Mouse (Mus musculus): ENCODE data around the gene Arhgap20. TPM values are rescaled to one million over a fixed set of nuclear protein-coding genes. Genes with fewer than 3 reads are reported as not detected.
A peak's percentile ranks its signal among the peaks of the same experiment; 100 is the strongest.

Arhgap20 gene
- polyA plus RNA-seq, 1 experiment: 0.19 TPM

DNA sequence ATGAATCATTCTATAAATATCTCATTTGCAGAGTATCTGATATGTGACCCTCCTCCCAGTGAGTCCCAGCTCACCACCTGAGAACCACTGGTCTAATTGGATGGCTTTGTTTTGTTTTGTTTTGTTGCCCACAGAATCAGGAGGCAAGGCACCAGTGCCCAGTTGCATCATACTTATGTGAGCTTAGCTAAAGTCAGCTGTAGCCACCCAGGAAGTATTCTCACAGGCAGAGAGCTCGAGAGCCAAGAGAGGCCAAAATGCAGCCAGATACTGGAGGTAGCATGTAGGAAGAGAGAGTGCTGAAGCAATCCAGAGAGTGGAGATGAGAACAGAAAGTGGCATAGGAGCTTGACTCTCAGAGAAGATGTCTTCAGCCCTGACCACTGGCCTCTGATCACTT is 23.3 kb downstream of the Arhgap20 start:
- WGBS: 49% methylated on average over 1 of the region's 1 CpGs
- DNase-seq (ENCODE audit: low read depth, low spot score): no peak

DNA sequence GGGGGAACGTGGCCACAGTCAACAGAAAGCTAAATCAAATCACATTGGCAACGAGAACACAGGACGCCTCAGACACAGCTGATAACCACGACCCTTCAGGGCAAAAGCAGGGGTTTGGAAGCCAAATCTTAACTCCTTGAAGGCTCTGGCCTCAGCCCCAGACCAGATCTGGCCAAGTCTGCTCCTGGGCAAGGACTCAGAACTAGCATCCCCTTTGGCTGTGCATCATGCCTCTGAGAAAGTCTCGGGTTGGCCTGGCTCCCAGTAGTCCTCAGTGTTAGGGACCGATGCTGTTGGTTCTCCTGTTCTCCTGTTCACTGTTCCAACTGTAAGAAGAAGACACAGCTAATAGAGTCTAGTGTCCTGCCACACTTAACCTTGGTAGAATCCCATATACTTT is 30.1 kb downstream of the Arhgap20 start:
- DNase-seq (ENCODE audit: low read depth, low spot score): no peak
- WGBS: 72% methylated on average over 6 of the region's 6 CpGs

DNA sequence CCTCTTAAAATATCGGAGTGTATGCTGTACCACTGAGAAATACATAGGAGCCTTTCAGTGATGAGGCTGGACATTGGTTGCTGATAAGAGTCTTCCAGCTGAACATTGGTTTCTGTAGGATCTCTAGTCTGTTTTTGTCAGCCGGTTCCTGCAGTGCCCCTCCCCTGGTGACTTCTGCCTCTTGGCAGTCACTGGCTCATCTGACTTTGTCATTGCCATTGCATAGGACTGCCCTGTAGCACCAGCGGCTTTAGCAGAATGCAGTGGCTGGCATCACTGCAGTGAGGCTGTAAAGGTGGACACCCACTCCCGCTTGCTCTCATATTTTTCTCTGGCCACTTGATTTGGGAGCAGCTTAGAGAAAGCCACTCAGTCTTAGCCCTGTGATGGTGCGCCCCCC is 33.1 kb downstream of the Arhgap20 start:
- no peak for DNase-seq (ENCODE audit: low read depth, low spot score)
- WGBS: 90% methylated on average over 5 of the region's 5 CpGs

DNA sequence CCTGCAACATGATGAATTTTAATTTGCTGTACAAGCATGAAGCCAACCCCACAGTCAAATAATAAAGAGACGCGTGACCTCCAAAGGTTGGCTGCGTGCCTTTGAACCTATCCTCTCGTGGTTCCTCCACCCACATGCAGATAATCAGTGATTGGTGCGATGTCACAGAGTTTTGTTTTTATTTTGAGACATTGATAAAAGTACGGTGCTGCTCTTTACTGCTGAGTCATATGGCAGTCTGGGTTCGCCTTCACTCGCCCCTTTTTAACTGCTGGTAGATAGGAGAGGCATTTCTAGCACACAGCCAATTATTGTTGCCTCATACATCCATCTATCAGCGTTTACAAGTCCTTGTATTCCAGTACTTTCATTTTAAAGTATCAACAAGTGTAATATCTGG is 34.0 kb downstream of the Arhgap20 start:
- DNase-seq (ENCODE audit: low read depth, low spot score): no peak
- 66% methylated on average over 9 of the region's 9 CpGs for WGBS

DNA sequence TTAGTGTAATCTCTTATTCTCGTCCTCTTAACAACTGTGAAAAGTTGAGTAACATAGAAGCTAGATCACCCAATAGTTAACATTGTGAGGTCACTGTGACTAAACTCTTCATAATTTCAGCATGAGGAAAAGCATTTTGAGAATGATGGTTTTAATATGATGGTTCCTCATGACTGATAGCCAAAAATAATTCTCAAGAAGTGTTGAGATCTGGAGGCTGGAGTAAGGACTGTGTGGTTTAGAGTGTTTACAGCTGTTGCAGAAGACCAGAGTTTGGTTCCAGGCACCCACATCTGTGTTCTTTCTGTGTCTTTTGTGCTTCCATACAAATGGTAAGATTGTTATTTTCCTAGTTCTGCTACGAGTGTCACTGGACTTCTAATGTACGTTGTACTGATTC is 42.1 kb downstream of the Arhgap20 start:
- WGBS: 73% methylated on average over 3 of the region's 3 CpGs
- no peak for DNase-seq (ENCODE audit: low read depth, low spot score)

DNA sequence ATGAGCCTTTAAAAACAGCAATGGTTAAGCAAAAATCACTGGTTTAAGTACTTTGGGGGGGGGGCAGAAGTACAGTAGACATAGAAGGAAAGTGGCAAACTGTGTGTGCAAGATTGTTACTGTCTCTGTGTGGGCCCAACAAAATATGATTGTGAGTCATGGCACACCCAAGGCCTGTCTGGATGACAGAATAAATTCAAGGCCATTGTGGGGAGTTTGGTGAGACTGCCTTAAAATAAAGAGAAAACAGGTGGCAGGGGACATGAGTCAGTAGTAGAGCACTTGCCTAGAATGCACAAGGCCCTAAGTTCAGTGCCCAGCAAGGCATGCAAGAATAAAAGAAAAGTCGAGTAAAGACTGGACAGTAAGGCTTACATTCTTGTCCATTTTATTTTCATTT is 47.8 kb downstream of the Arhgap20 start:
- WGBS: 91% methylated on average over 1 of the region's 1 CpGs

DNA sequence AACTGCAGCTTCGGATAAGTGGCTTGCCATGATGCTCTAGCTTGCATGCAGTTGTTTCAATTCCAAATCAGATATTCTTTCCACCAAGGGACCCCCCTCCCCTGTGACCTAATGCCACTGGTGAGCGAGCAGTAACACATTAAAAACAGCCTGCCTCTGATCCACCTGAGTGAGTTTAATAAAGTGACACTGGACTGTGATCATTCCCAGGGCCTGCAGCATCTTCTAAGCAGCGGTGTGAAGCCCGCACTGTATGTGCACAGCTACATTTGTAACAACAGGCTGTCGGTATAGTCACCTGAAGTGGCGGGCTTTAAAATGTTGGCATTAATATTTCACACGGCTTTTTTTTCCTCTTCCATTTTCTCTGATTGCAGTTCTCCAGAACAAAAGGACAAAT is 59.4 kb downstream of the Arhgap20 start:
- 93% methylated on average over 7 of the region's 7 CpGs for WGBS
- no peak for DNase-seq (ENCODE audit: low read depth, low spot score)

More for the DNA sequence above, 47.8 kb downstream of the Arhgap20 start:
- no peak for DNase-seq (ENCODE audit: low read depth, low spot score)

DNA sequence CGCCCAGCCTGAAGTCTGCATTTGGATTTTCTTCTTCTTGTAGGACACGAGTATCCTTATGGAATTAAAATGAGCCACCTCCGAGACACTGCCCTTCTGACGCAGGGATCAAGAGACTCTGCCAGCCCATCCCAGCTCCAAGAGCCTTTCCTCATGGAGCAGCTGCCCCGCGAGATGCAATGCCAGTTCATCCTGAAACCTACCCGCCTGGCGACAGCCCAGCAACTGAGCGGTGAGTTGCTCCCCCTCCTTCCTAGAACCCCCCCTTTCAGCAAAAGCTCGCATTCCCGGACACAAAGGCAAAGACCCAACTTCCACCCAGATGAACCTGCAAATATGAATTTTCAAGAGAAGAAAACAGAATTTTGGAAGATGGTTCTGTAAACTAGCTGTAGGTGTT is 66.5 kb downstream of the Arhgap20 start:
- WGBS: 95% methylated on average over 11 of the region's 11 CpGs
- no peak for DNase-seq (ENCODE audit: low read depth, low spot score)

DNA sequence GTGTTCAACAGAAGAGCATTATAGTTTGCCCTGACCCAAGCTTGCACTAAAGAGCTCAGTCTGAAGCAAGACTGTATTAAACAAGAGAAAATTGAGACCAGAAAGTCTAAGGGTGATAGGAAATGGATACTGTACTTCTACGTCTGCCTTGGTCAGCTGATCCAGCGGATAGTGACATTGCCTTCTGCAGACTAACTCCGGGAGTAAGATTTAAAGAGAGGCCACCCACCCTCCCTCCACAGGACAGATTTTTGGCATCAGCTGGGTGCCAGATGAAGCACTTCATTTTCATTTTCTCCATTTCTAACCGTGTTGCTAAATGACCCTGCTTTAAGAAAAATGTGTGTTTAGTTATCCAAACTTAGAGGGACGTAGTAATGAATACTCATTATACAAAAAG is 67.2 kb downstream of the Arhgap20 start:
- no peak for DNase-seq (ENCODE audit: low read depth, low spot score)
- WGBS: 72% methylated on average over 5 of the region's 5 CpGs

DNA sequence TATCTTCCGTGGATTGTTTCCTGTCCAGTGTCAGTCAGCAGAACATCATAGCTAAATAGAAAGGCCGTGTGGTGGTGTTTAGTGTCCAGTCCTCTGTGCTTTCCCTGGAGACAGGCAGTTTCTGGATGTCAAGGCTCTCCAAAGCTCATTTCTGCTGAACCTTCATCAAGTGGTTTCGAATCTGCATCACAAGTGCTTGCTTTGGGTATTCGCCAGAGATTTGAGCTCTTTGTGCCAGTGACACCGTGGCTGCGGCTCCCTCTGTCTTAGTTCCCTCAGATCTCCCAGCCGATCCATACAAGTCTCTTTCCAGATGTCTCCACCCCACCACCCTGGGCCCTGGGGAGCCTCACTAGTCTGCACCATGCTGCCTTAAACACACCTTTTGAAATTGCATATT is 72.6 kb downstream of the Arhgap20 start:
- DNase-seq (ENCODE audit: low read depth, low spot score): no peak
- WGBS: 83% methylated on average over 7 of the region's 7 CpGs

DNA sequence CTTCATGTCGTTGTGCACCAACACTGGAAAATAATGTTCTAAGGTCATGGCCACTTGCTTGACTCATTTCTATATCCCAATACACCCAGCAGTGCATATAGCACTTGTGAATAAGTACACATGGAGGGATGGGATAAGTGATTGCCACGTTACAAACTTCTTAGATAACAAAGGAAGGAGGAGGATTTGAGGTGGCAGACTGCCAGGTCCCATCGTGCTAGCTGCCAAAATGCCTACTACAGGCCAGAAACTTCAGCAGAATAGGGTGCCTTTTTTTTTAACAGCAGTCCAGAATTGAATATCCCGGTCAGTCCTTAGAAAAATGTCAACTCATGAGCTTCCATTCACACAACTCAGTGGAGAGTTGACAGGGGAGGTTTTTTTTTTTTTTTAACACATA is 78.1 kb downstream of the Arhgap20 start:
- WGBS: 37% methylated on average over 4 of the region's 4 CpGs

DNA sequence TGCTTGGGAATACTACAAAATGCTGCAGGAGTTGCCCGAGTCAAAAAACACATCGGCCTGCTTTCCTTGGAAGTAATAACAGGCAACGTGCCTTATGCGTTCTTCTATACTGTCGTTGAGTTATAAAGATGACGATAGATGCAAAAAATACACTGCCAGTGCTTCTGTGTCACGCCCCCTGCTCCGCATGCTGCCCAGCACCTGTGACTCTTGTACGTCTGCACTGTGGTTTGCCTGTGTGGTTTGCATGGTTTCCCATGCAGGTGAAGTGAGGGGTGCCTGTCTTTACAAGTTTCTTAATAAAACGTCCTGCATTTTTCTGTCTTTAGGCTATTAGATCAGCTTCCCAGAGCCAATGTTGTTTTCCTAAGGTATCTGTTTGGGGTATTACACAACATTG is 80.7 kb downstream of the Arhgap20 start:
- WGBS: 91% methylated on average over 10 of the region's 10 CpGs
- no peak for DNase-seq (ENCODE audit: low read depth, low spot score)

More for the DNA sequence above, 78.1 kb downstream of the Arhgap20 start:
- DNase-seq (ENCODE audit: low read depth, low spot score): no peak

DNA sequence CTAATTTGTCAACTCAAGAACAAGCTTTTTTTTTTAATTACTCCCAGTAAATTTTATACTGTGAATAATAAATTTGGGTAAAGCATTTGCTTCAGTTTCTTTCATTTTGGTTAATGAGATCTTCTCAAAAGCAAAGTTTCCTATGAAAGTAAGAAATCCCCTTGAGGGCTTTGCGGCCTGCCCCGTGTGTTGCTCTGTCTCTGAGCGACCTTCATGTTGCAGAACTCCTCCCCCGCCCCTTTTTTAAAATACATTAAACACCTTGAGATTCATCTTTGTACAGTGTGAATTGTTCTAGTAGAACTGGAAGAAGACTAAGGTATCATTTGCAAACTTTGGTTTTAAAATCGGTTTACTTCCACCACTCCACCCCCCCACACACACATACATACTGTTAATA is 88.6 kb downstream of the Arhgap20 start:
- no peak for DNase-seq (ENCODE audit: low read depth, low spot score)
- WGBS: 92% methylated on average over 5 of the region's 5 CpGs

DNA sequence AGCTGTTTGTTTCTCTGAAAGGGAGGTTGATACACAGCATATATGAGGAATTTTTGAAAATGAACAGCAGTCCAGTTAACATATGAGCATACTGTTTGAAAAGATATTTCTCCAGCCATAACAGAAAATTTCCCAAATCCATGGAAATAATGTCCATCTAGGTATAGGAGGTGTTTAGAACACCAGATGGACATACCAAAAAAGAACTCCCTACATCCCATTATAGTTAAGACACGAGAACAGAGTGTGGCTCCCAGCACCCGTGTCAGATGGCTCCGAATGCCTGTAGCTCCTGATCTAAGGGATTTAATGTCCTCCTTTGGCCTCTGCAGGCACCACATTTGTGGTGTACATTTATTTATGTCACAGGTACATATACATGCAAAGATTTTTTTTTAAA is 99.1 kb downstream of the Arhgap20 start:
- no peak for DNase-seq (ENCODE audit: low read depth, low spot score)
- 91% methylated on average over 3 of the region's 3 CpGs for WGBS

DNA sequence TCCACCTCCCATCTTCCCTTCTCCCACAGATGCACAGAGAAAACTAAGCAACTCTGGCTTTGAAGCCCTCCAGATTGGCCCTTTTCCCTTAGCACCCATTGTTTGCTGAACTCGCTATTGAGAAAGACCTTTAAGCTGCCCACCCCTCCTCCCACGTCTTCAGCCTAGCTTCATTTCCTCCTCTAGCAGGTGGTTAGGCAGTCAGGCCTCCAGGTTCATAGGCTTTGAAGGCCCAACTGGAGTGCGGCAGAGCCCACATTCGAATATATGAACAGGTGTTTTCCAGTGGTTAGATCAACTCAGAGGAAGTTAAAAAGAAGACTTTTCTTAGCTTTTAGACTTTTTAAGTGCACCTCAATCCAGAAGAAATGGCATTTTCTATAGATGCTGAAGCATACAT is 101.5 kb downstream of the Arhgap20 start:
- DNase-seq (ENCODE audit: low read depth, low spot score): no peak
- WGBS: 50% methylated on average over 4 of the region's 4 CpGs

DNA sequence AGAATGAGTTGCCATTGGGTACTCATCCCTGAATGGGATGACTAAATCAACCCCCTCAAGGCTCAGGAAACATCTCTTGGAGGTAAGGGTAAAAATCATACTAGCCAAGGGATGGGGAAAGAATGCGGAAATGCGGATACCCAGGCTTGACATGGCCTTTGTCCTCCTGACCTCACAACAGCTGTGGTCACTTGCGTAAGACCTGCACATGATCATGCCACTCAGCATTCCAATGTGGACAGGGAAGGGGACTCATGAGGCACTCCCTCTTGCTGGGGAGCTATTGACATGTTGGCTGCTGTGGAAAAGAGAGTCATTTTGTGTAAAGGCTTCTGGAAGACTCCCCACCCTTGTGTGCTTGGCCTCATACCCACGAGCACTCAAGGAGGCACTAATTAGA is 103.9 kb downstream of the Arhgap20 start:
- DNase-seq (ENCODE audit: low read depth, low spot score): no peak
- WGBS: 86% methylated on average over 4 of the region's 4 CpGs

DNA sequence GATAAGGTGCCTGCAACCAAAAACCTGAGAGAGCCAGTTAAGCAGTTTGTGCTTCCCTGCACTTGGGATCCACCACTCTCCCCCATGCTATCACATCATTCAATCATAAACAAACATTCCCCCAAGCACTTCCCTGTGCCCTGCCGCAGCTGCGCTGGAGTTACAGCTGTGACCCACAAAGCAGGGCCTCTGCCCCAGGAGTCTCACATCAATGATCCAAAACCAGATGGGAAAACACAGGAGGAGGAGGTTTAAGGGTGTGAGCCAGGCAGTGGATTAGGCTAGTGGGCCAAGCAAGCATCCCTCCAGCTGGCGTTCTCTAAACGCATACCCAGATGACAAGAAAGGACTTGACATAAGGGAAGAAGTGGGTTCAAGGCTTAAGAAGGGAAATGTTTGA is 109.2 kb downstream of the Arhgap20 start:
- 32% methylated on average over 4 of the region's 4 CpGs for WGBS
- DNase-seq (ENCODE audit: low read depth, low spot score): no peak

DNA sequence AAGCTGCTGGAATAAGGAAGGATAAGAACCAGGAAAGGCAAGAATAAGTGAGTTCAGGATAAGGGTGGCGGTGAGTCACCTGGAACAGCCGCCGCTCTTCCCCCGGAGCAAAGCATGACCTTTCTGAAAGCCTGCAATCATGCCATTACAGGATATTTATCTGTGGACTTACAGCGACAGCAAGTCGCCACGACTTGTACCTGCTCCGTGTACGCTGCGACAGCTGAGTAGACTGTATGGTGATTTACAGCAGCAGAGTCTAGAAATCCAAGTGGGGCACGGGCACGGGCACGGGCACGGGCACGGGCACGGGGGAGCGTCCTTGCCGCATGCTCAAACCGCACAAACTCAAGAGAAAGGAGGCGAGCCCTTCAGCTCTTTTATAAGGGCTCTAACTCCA is 110.4 kb downstream of the Arhgap20 start:
- peak; percentile 14 for DNase-seq (ENCODE audit: low read depth, low spot score)
- 34% methylated on average over 20 of the region's 20 CpGs for WGBS

DNA sequence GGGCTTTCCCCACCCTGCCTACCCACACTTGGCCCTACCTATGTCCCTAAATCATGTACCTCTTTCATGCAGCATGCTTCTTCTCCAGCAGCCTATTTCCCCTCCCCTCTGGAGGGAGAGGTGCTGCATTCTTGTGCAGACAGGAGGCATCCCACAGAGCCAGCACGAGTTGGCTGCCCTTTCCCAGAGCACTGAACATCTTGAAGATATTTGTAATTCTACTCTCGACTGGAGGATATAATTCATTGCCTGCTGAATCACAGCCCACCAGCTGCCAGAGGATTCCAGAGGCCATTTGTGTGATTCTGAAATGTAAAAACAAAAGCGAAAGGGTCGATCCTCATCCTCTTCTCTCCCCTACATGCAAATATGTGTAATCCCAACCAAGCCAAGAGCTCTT is 116.2 kb downstream of the Arhgap20 start:
- WGBS: 50% methylated on average over 4 of the region's 4 CpGs
- no peak for DNase-seq (ENCODE audit: low read depth, low spot score)

DNA sequence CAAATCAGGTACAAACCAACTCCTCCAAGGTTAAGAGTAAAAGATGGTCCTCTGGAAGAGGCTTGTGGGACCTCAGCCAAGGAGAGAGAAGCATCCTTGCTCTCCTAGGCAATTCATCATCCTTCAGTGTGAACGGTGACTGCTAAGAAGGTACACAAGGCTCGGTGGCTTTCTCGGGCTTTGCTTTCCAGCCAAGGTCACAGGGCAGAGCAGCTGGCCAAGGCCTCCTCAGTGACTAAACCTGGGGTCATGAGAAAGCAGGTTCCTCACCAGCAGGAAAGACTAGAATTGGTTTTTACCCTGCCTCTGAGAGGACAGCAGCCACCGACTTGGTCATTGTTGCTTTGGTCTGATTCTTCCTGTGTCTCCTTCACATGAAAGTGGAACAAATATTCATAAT is 116.7 kb downstream of the Arhgap20 start:
- no peak for DNase-seq (ENCODE audit: low read depth, low spot score)
- WGBS: 38% methylated on average over 4 of the region's 4 CpGs

DNA sequence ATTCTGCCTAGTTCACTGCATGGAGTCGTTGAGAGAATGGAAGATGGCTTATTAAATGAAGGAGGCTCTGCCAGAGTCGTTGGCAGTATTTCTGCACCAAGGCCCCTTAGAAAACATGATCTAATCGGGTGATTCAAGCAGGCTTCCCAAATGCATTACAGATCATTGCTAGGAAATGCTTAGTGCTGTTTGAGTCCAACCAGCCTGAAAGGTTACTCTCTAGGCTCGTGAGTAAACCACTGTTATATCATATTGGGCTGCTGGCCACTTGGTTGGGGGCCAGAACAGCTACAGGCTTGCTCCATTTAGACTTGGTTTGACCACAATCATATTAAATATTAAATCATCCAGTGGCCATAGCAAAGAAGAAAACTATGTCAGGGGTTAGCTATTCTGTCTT is 118.2 kb downstream of the Arhgap20 start:
- 64% methylated on average over 4 of the region's 4 CpGs for WGBS

DNA sequence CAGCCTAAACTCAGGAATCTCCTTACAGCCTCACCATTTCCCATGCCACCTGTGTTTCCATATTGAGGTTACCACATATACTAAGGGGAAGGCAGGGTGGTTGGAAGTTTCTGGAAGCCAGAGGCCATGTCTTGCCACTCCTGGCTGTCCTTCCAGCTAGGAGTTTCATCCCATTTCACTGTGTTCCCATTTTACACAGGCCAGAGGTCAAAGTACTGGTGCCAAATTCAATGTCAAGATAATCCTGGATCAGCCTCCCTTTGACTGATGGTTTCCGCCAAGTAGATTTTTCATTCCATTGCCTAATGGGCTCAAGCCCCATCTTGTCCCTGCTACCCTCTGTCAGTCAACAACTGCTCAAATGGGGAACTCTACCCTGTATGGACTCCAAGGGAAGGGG is 127.8 kb downstream of the Arhgap20 start:
- no peak for DNase-seq (ENCODE audit: low read depth, low spot score)
- WGBS: 95% methylated on average over 1 of the region's 1 CpGs

More for the DNA sequence above, 118.2 kb downstream of the Arhgap20 start:
- no peak for DNase-seq (ENCODE audit: low read depth, low spot score)
